Mouse (Mus musculus) MEL (cell line): ENCODE data around the gene Zfp449. TPM values are rescaled to one million over a fixed set of nuclear protein-coding genes. Genes with fewer than 3 reads are reported as not detected.

Source experiments
- DNase-seq: peaks from one replicate; pipeline ENCODE4 v3.0.0; 2011; ENCODE audit warnings: low read depth, low spot score
- H3K27ac ChIP-seq: 2 replicates; pipeline ENCODE4 v1.5.1; 2012; ENCODE audit warnings: low read depth, mild to moderate bottlenecking, control low read depth, low read length, moderate library complexity; ENCODE audit not compliant: control insufficient read depth
- H3K27me3 ChIP-seq, 2 experiments: fragments of 150-350 bp in 1 of 2; sonication (generic) in 1 of 2; 2 replicates each; pipeline ENCODE4 v1.6.1; 2012; ENCODE audit warnings: low read length in 2 of 2, mild to moderate bottlenecking in 2 of 2, improper control_type of control experiment in 1 of 2, moderate library complexity in 1 of 2; ENCODE audit not compliant: insufficient read depth in 2 of 2, control insufficient read depth in 1 of 2
- H3K36me3 ChIP-seq, 2 experiments: 2 replicates each; pipeline ENCODE4 v1.6.1; 2012 to 2014; ENCODE audit warnings: low read length in 2 of 2, improper control_type of control experiment in 1 of 2, inconsistent platforms in 1 of 2, mild to moderate bottlenecking in 1 of 2; ENCODE audit not compliant: insufficient read depth in 2 of 2, control insufficient read depth in 1 of 2
- H3K4me1 ChIP-seq, 2 experiments: fragments of 150-350 bp in 1 of 2; sonication (generic) in 1 of 2; 2 replicates each; pipeline ENCODE4 v1.6.1; 2012; ENCODE audit warnings: low read length in 2 of 2, improper control_type of control experiment in 1 of 2, mild to moderate bottlenecking in 1 of 2; ENCODE audit not compliant: insufficient read depth in 2 of 2, control insufficient read depth in 1 of 2
- H3K4me3 ChIP-seq, 2 experiments: fragments of 150-350 bp in 1 of 2; sonication (generic) in 1 of 2; 2 replicates each; pipeline ENCODE4 v1.5.1; 2012; ENCODE audit warnings: low read depth in 2 of 2, low read length in 2 of 2, mild to moderate bottlenecking in 2 of 2, moderate library complexity in 2 of 2, control low read depth in 1 of 2, improper control_type of control experiment in 1 of 2; ENCODE audit not compliant: control insufficient read depth in 1 of 2, insufficient read depth in 1 of 2
- H3K79me2 ChIP-seq: 2 replicates; pipeline ENCODE4 v1.6.1; 2012; ENCODE audit warnings: mild to moderate bottlenecking, low read length, moderate library complexity; ENCODE audit not compliant: control insufficient read depth, poor library complexity, insufficient read depth
- H3K9ac ChIP-seq: 2 replicates; pipeline ENCODE4 v1.6.1; 2012; ENCODE audit warnings: low read depth, mild to moderate bottlenecking, control low read depth, low read length, moderate library complexity; ENCODE audit not compliant: control insufficient read depth, poor library complexity, severe bottlenecking
- H3K9me3 ChIP-seq: fragments of 150-350 bp; sonication (generic); replicated peaks from 2 replicates; pipeline ENCODE4 v1.6.1; 2012; ENCODE audit warnings: mild to moderate bottlenecking, low read length, improper control_type of control experiment, moderate library complexity; ENCODE audit not compliant: insufficient read depth
- CHD1 ChIP-seq: IDR thresholded peaks from 2 replicates; pipeline ENCODE4 v1.6.1; 2012; ENCODE audit warnings: low read depth, mild to moderate bottlenecking, inconsistent platforms, low read length, improper control_type of control experiment
- CTCF ChIP-seq, 3 experiments: IDR thresholded peaks in 2 of 3; conservative IDR thresholded peaks in 1 of 3; 2 replicates each; pipeline ENCODE4 v1.5.1; 2011 to 2012; ENCODE audit warnings: low read length in 3 of 3, low read depth in 2 of 3, mild to moderate bottlenecking in 2 of 3, improper control_type of control experiment in 1 of 3, inconsistent platforms in 1 of 3, mixed read lengths in 1 of 3, moderate library complexity in 1 of 3; ENCODE audit not compliant: control insufficient read depth in 1 of 3, insufficient read depth in 1 of 3, poor library complexity in 1 of 3, severe bottlenecking in 1 of 3
- EP300 ChIP-seq, 2 experiments: IDR thresholded peaks; 2 replicates each; pipeline ENCODE4 v1.6.1; 2011; ENCODE audit warnings: improper control_type of control experiment in 2 of 2, low read length in 2 of 2, low read depth in 1 of 2, mild to moderate bottlenecking in 1 of 2
- ETS1 ChIP-seq: IDR thresholded peaks from 2 replicates; pipeline ENCODE4 v1.6.1; 2012; ENCODE audit warnings: low read depth, mild to moderate bottlenecking, inconsistent platforms, low read length, improper control_type of control experiment, moderate library complexity
- GABPA ChIP-seq: IDR thresholded peaks from 2 replicates; pipeline ENCODE4 v1.6.1; 2012; ENCODE audit warnings: low read depth, mild to moderate bottlenecking, inconsistent platforms, low read length, improper control_type of control experiment, moderate library complexity
- JUND ChIP-seq: IDR thresholded peaks from 2 replicates; pipeline ENCODE4 v1.6.1; 2011; ENCODE audit warnings: low read depth, mild to moderate bottlenecking, improper control_type of control experiment, low read length
- MAFK ChIP-seq: IDR thresholded peaks from 2 replicates; pipeline ENCODE4 v1.6.1; 2011; ENCODE audit warnings: low read depth, mild to moderate bottlenecking, low read length, improper control_type of control experiment, borderline replicate concordance
- MAX ChIP-seq: IDR thresholded peaks from 2 replicates; pipeline ENCODE4 v1.6.1; 2011; ENCODE audit warnings: low read length, improper control_type of control experiment
- MAZ ChIP-seq: IDR thresholded peaks from 2 replicates; pipeline ENCODE4 v1.6.1; 2012; ENCODE audit warnings: low read depth, mild to moderate bottlenecking, inconsistent platforms, low read length, improper control_type of control experiment
- MEF2A ChIP-seq: IDR thresholded peaks from 2 replicates; pipeline ENCODE4 v1.6.1; 2014; ENCODE audit warnings: low read depth, mild to moderate bottlenecking, inconsistent platforms, low read length, improper control_type of control experiment; ENCODE audit not compliant: poor library complexity, insufficient replicate concordance, severe bottlenecking; ENCODE audit errors: extremely low read depth
- MYB ChIP-seq: IDR thresholded peaks from 2 replicates; pipeline ENCODE4 v1.6.1; 2011; ENCODE audit warnings: mild to moderate bottlenecking, low read depth, low read length, improper control_type of control experiment
- NRF1 ChIP-seq: IDR thresholded peaks from 2 replicates; pipeline ENCODE4 v1.6.1; 2014; ENCODE audit warnings: low read depth, mild to moderate bottlenecking, inconsistent platforms, low read length, improper control_type of control experiment, moderate library complexity; ENCODE audit not compliant: poor library complexity, insufficient read depth, severe bottlenecking
- POLR2A ChIP-seq, 2 experiments: IDR thresholded peaks; 2 replicates each; pipeline ENCODE4 v1.6.1; 2011 to 2012; ENCODE audit warnings: low read length in 2 of 2, mild to moderate bottlenecking in 2 of 2, control low read depth in 1 of 2, improper control_type of control experiment in 1 of 2, low read depth in 1 of 2, moderate library complexity in 1 of 2; ENCODE audit not compliant: control insufficient read depth in 1 of 2, insufficient read depth in 1 of 2, poor library complexity in 1 of 2
- POLR2AphosphoS5 ChIP-seq: IDR thresholded peaks from 2 replicates; pipeline ENCODE4 v1.6.1; 2012; ENCODE audit warnings: low read depth, borderline replicate concordance, mild to moderate bottlenecking, inconsistent platforms, low read length, moderate library complexity, mixed read lengths
- RCOR1 ChIP-seq: IDR thresholded peaks from 2 replicates; pipeline ENCODE4 v1.6.1; 2012; ENCODE audit warnings: low read depth, mild to moderate bottlenecking, inconsistent platforms, low read length, improper control_type of control experiment
- SIN3A ChIP-seq: IDR thresholded peaks from 2 replicates; pipeline ENCODE4 v1.6.1; 2012; ENCODE audit warnings: low read length, improper control_type of control experiment, inconsistent platforms
- TBP ChIP-seq: IDR thresholded peaks from 2 replicates; pipeline ENCODE4 v1.8.0; 2011; ENCODE audit warnings: low read depth, low read length, improper control_type of control experiment
- TCF12 ChIP-seq: IDR thresholded peaks from 2 replicates; pipeline ENCODE4 v1.6.1; 2014; ENCODE audit warnings: low read depth, mild to moderate bottlenecking, inconsistent platforms, low read length, improper control_type of control experiment, moderate library complexity
- USF1 ChIP-seq: IDR thresholded peaks from 2 replicates; pipeline ENCODE4 v1.6.1; 2014; ENCODE audit warnings: low read depth, mild to moderate bottlenecking, inconsistent platforms, low read length, improper control_type of control experiment, moderate library complexity
- USF2 ChIP-seq, 2 experiments: IDR thresholded peaks; 2 replicates each; pipeline ENCODE4 v1.6.1; 2011 to 2012; ENCODE audit warnings: improper control_type of control experiment in 2 of 2, low read length in 2 of 2, borderline replicate concordance in 1 of 2, inconsistent platforms in 1 of 2, low read depth in 1 of 2, mild to moderate bottlenecking in 1 of 2; ENCODE audit not compliant: insufficient read depth in 1 of 2
- ZKSCAN1 ChIP-seq: IDR thresholded peaks from 2 replicates; pipeline ENCODE4 v1.6.1; 2012; ENCODE audit warnings: low read depth, mild to moderate bottlenecking, inconsistent platforms, low read length, improper control_type of control experiment, moderate library complexity
- ZNF384 ChIP-seq: IDR thresholded peaks from 2 replicates; pipeline ENCODE4 v1.6.1; 2012; ENCODE audit warnings: low read depth, mild to moderate bottlenecking, inconsistent platforms, low read length, improper control_type of control experiment
- polyA plus RNA-seq, 2 experiments: library from polyadenylated mRNA; stranded (reverse) in 1 of 2; unstranded in 1 of 2; fragments of >175 nt in 1 of 2; fragments of >200 nt in 1 of 2; gene quantifications; 2 replicates each; pipeline versions ENCODE4 v1.2.1 to v1.2.4; 2012; ENCODE audit warnings: low replicate concordance in 2 of 2, low read depth in 1 of 2; ENCODE audit not compliant: insufficient read length in 2 of 2, insufficient read depth in 1 of 2, missing spikeins in 1 of 2
- total RNA-seq: library from RNA; depleted of rRNA; stranded (reverse); fragments of 300-350 nt; gene quantifications from 2 replicates; pipeline ENCODE4 v1.2.3, GENCODE M21; 2012

Zfp449 gene
- total and polyA plus RNA-seq, 3 experiments = 1.5 TPM; not detected in 1

GRCm38 (mm10) chrX:56312813-56313212 lies 33.4 kb upstream of the Zfp449 start:
- H3K79me2 ChIP-seq = no peaks in the 10 kb centered on the region
- no peak overlapping the region for H3K9ac ChIP-seq
- no peaks in the 10 kb centered on the region for H3K9me3 ChIP-seq
- no peak for TF ChIP-seq MAX
- no peak for TF ChIP-seq GABPA
- no peak for TF ChIP-seq RCOR1
- no peak for TF ChIP-seq EP300 (IDR thresholded peaks at IDR 0.05; ENCODE audit: low read depth in 1 of 2, low read length in 2 of 2)
- no peak for TF ChIP-seq POLR2AphosphoS5
- no peak for TF ChIP-seq MAFK
- no peaks in the 10 kb centered on the region for H3K36me3 ChIP-seq
- no peaks in the 10 kb centered on the region for H3K27me3 ChIP-seq
- no peak overlapping the region for H3K4me3 ChIP-seq
- H3K4me1 ChIP-seq = no peaks in the 10 kb centered on the region
- DNase-seq = no peak
- no peak overlapping the region for H3K27ac ChIP-seq

GRCm38 (mm10) chrX:56322096-56322495 lies 24.1 kb upstream of the Zfp449 start:
- no peaks in the 10 kb centered on the region for H3K36me3 ChIP-seq
- no peaks in the 10 kb centered on the region for H3K27me3 ChIP-seq
- no peak for DNase-seq
- H3K4me3 ChIP-seq = no peak overlapping the region
- H3K79me2 ChIP-seq = no peaks in the 10 kb centered on the region
- no peak overlapping the region for H3K9ac ChIP-seq
- H3K4me1 ChIP-seq = no peaks in the 10 kb centered on the region
- TF ChIP-seq USF2 (IDR thresholded peaks at IDR 0.05; ENCODE audit: borderline replicate concordance in 1 of 2, insufficient read depth in 1 of 2, low read depth in 1 of 2, low read length in 2 of 2) (no peak), GABPA (no peak), ZNF384 (no peak), ZKSCAN1 (no peak), TCF12 (no peak), NRF1 (no peak), SIN3A (no peak), CHD1 (no peak), MYB (no peak), MAFK (no peak), CTCF (IDR thresholded peaks at IDR 0.05 in 2 of 3, conservative IDR thresholded peaks at IDR 0.05 in 1 of 3; ENCODE audit: control insufficient read depth in 1 of 3, insufficient read depth in 1 of 3, low read depth in 2 of 3, low read length in 3 of 3, poor library complexity in 1 of 3, severe bottlenecking in 1 of 3) (no peak), POLR2AphosphoS5 (no peak), POLR2A (IDR thresholded peaks at IDR 0.05; ENCODE audit: control insufficient read depth in 1 of 2, insufficient read depth in 1 of 2, low read depth in 1 of 2, low read length in 2 of 2, poor library complexity in 1 of 2) (no peak), ETS1 (no peak), MEF2A (no peak), MAX (no peak), JUND (no peak), USF1 (no peak), TBP (no peak), MAZ (no peak)
- TF ChIP-seq, all 39 proteins: peak for 0
- Histone ChIP-seq H3K9me3 (no peaks in the 10 kb centered on the region), H3K27ac (no peak overlapping the region)
